Mouse (Mus musculus): Measurements from ENCODE around the gene Lrrc75a. TPM values are rescaled to one million over a fixed set of nuclear protein-coding genes. Genes with fewer than 3 reads are reported as not detected.

Gene Lrrc75a
- polyA plus RNA-seq, 1 experiment from 2014 or later = 31.9 TPM

DNA sequence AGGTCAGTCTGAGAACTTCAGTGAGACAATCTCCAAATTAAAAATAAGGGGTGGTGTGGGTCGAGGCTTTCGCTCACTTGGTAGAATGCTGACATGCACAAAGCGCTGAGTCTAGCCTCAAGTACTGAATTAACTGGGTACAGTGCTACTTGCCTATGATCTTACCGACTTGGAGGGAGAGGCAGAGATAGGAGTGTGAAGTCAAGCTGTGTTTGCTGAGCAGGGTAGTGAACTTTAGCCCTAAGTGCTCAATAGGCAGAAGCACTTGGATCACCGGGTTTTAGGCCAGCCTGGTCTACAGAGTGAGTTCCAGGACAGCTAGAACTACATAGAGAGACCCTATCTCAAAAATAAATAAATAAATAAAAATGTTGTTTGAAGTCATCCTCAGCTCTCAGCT, 91.1 kb downstream of the Lrrc75a start:
- Histone ChIP-seq H3K27ac (ENCODE audit: low read depth, low read length) (peak overlapping the region; percentile 41; the same call in 1 of the 2 replicates), H3K4me1 (replicated peaks; ENCODE audit: control insufficient read depth, insufficient read depth, low read length) (no peaks in the 10 kb centered on the region), H3K4me2 (replicated peaks; ENCODE audit: low read depth) (no peak overlapping the region), H3K9me3 (ENCODE audit: control insufficient read depth) (no peaks in the 10 kb centered on the region), H3K9ac (ENCODE audit: low read depth, low read length) (no peak overlapping the region), H3K27me3 (replicated peaks; ENCODE audit: control insufficient read depth, insufficient read depth, low read length) (no peaks in the 10 kb centered on the region), H3K4me3 (ENCODE audit: low read depth, low read length) (no peak overlapping the region), H3K36me3 (ENCODE audit: control insufficient read depth, insufficient read depth) (peaks cover 10% of the 10 kb centered on the region; the same call in 1 of the 2 replicates)
- peak; percentile 79 for ATAC-seq
- 33% methylated on average over 5 of the region's 5 CpGs for WGBS
- no peak for TF ChIP-seq CTCF (IDR thresholded peaks at IDR 0.05; ENCODE audit: low read depth)

- no peak overlapping the region for H3K4me2 ChIP-seq (replicated peaks; ENCODE audit: low read depth)
- no peaks in the 10 kb centered on the region for H3K27me3 ChIP-seq (replicated peaks; ENCODE audit: control insufficient read depth, insufficient read depth, low read length)
- H3K9ac ChIP-seq (ENCODE audit: low read depth, low read length) = no peak overlapping the region
- H3K9me3 ChIP-seq (ENCODE audit: control insufficient read depth) = no peaks in the 10 kb centered on the region
- peaks cover 10% of the 10 kb centered on the region; the same call in 1 of the 2 replicates for H3K36me3 ChIP-seq (ENCODE audit: control insufficient read depth, insufficient read depth)
- no peaks in the 10 kb centered on the region for H3K4me1 ChIP-seq (replicated peaks; ENCODE audit: control insufficient read depth, insufficient read depth, low read length)
- no peak overlapping the region for H3K27ac ChIP-seq (ENCODE audit: low read depth, low read length)
- ATAC-seq = no peak
- H3K4me3 ChIP-seq (ENCODE audit: low read depth, low read length) = no peak overlapping the region
- TF ChIP-seq CTCF (IDR thresholded peaks at IDR 0.05; ENCODE audit: low read depth) = no peak
These were observed 92.4 kb downstream of the Lrrc75a start for GRCm38 (mm10) chr11:62555896-62556412.

DNA sequence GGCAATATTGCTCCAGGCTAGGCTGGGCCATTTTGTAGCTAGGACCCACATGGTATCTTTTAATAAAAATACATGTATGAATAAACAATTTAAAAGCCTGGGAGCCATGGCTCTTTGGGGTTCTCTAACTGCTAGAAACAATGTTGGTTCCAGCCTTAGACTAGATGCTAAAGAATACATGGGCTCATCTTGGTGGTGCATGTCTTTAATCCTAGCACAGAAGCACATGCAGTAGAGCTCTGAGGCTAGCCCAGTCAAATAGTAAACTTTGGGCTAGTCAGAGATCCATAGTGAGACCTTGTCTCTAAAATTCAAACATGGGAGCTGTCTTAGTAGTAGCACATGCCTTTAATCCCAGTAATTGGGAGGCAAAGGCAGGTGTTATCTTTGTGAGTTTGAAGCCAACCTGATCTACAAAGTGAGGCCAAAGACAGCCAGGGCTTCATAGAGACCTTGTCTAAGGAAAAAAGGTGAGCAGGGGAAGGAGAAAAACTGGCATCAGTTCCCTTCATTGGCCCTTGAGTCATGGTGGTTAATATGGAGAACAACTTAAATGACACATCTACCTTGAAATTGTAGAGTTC, 93.3 kb downstream of the Lrrc75a start:
- Histone ChIP-seq H3K4me2 (replicated peaks; ENCODE audit: low read depth) (peak overlapping the region; percentile 68), H3K4me3 (ENCODE audit: low read depth, low read length) (no peak overlapping the region; the same call in 1 of the 2 replicates), H3K9ac (ENCODE audit: low read depth, low read length) (peak overlapping the region; percentile 7; the same call in 1 of the 2 replicates), H3K4me1 (replicated peaks; ENCODE audit: control insufficient read depth, insufficient read depth, low read length) (no peaks in the 10 kb centered on the region), H3K9me3 (ENCODE audit: control insufficient read depth) (no peaks in the 10 kb centered on the region), H3K36me3 (ENCODE audit: control insufficient read depth, insufficient read depth) (peaks cover 10% of the 10 kb centered on the region; the same call in 1 of the 2 replicates), H3K27me3 (replicated peaks; ENCODE audit: control insufficient read depth, insufficient read depth, low read length) (no peaks in the 10 kb centered on the region), H3K27ac (ENCODE audit: low read depth, low read length) (peak overlapping the region; percentile 35; the same call in 1 of the 2 replicates)
- no peak for ATAC-seq
- no peak for TF ChIP-seq CTCF (IDR thresholded peaks at IDR 0.05; ENCODE audit: low read depth)

Other genes with a start within 250 kb of the Lrrc75a start
- gene Pigl, start 190.1 kb downstream of the Lrrc75a start, polyA plus RNA-seq (2015; fragmentation: Nextera tagmentation; extraction: Ambion mirVana) = 8.3 and 8.9 TPM in 2 replicates
- gene Ncor1, start 190.0 kb downstream of the Lrrc75a start, polyA plus RNA-seq (2015; fragmentation: Nextera tagmentation; extraction: Ambion mirVana) = 114 and 140 TPM in 2 replicates
- gene Cenpv, start 109.3 kb downstream of the Lrrc75a start, polyA plus RNA-seq (2015; fragmentation: Nextera tagmentation; extraction: Ambion mirVana) = 54.9 and 55.2 TPM in 2 replicates
- 2,405 and 2,440 TPM in 2 replicates for gene Ubb, start 97.4 kb downstream of the Lrrc75a start, polyA plus RNA-seq (2015; fragmentation: Nextera tagmentation; extraction: Ambion mirVana)
- 6.0 and 6.3 TPM in 2 replicates for gene Trpv2, start 74.0 kb downstream of the Lrrc75a start, polyA plus RNA-seq (2015; fragmentation: Nextera tagmentation; extraction: Ambion mirVana)
- 62.2 and 67.7 TPM in 2 replicates for gene Mmgt2, start 141 bp upstream of the Lrrc75a start, polyA plus RNA-seq (2015; fragmentation: Nextera tagmentation; extraction: Ambion mirVana)
- gene Zfp287, start 83.4 kb upstream of the Lrrc75a start, polyA plus RNA-seq (2015; fragmentation: Nextera tagmentation; extraction: Ambion mirVana) = 1.5 and 2.3 TPM in 2 replicates
- gene Gm10428, start 104.6 kb upstream of the Lrrc75a start, polyA plus RNA-seq (2015; fragmentation: Nextera tagmentation; extraction: Ambion mirVana) = not detected in 2 replicates
- gene Zfp286, start 140.9 kb upstream of the Lrrc75a start, polyA plus RNA-seq (2015; fragmentation: Nextera tagmentation; extraction: Ambion mirVana) = 4.2 and 4.3 TPM in 2 replicates
- 10.8 and 11.5 TPM in 2 replicates for gene Trim16, start 171.7 kb upstream of the Lrrc75a start, polyA plus RNA-seq (2015; fragmentation: Nextera tagmentation; extraction: Ambion mirVana)
- 0.14 and 0.17 TPM in 2 replicates for gene Fbxw10, start 198.5 kb upstream of the Lrrc75a start, polyA plus RNA-seq (2015; fragmentation: Nextera tagmentation; extraction: Ambion mirVana)
- gene Tvp23b, start 230.9 kb upstream of the Lrrc75a start, polyA plus RNA-seq (2015; fragmentation: Nextera tagmentation; extraction: Ambion mirVana) = 53.4 and 57.2 TPM in 2 replicates